Mouse (Mus musculus) midbrain, embryonic 14.5 days (tissue): ENCODE results near the gene Ash1l. TPM values are rescaled to one million over a fixed set of nuclear protein-coding genes. Genes with fewer than 3 reads are reported as not detected.
"Not testable (repeated sequence)": the region's sequence is repeated elsewhere in the genome, so short reads cannot be mapped to it uniquely, and the experiment has no call there.

ENCODE experiments used
- ATAC-seq: fragments of 200-750 bp; cut with Nextera tagmentation; 2 replicates; pipeline ENCODE4 v1.8.0; 2017; ENCODE audit warnings: moderate number of reproducible peaks, moderate library complexity; ENCODE audit not compliant: low FRiP score, low TSS enrichment
- DNase-seq: peaks from one replicate; pipeline ENCODE4 v3.0.0-alpha.2; 2015
- H3K27ac ChIP-seq: fragments of 300-500 bp; sonication (generic); replicated peaks from 2 replicates; pipeline ENCODE4 v1.5.1; 2014; ENCODE audit warnings: mild to moderate bottlenecking, low read depth, low read length, moderate library complexity
- H3K27me3 ChIP-seq: fragments of 300-500 bp; sonication (generic); 2 replicates; pipeline ENCODE4 v1.6.1; 2014; ENCODE audit warnings: low read length, control low read depth, mixed read lengths; ENCODE audit not compliant: control insufficient read depth, insufficient read depth
- H3K36me3 ChIP-seq: fragments of 300-500 bp; sonication (generic); 2 replicates; pipeline ENCODE4 v1.6.1; 2014; ENCODE audit warnings: low read length, control low read depth; ENCODE audit not compliant: control insufficient read depth, insufficient read depth
- H3K4me1 ChIP-seq: fragments of 300-500 bp; sonication (generic); 2 replicates; pipeline ENCODE4 v1.6.1; 2014; ENCODE audit warnings: mild to moderate bottlenecking, antibody characterized with exemption, low read length, control low read depth; ENCODE audit not compliant: control insufficient read depth, insufficient read depth
- H3K4me2 ChIP-seq: fragments of 300-500 bp; sonication (generic); 2 replicates; pipeline ENCODE4 v1.6.1; 2014; ENCODE audit warnings: mild to moderate bottlenecking, low read length, moderate library complexity
- H3K4me3 ChIP-seq: fragments of 300-500 bp; sonication (generic); replicated peaks from 2 replicates; pipeline ENCODE4 v1.5.1; 2014; ENCODE audit warnings: low read depth, low read length
- H3K9ac ChIP-seq: fragments of 300-500 bp; sonication (generic); replicated peaks from 2 replicates; pipeline ENCODE4 v1.6.1; 2014; ENCODE audit warnings: mild to moderate bottlenecking, low read length, moderate library complexity
- H3K9me3 ChIP-seq: fragments of 300-500 bp; sonication (generic); 2 replicates; pipeline ENCODE4 v1.6.1; 2016; ENCODE audit warnings: low read length, control low read depth, mixed read lengths; ENCODE audit not compliant: control insufficient read depth
- WGBS: fragments of 180-500 bp; shearing (Covaris S2); extraction: QIAGEN DNeasy Blood & Tissue Kit; methylation state at CpG from one replicate; pipeline ENCODE4 v1.1.7; 2014; 5-methylcytosine and 5-hydroxymethylcytosine counted together
- polyA plus RNA-seq: library from polyadenylated mRNA; unstranded; fragments of >200 nt; fragmentation: Nextera tagmentation; extraction: Ambion mirVana; gene quantifications from 2 replicates; pipeline ENCODE4 v1.2.1, GENCODE M21; 2014

Gene Ash1l
- polyA plus RNA-seq, 1 experiment from 2014 or later = 24.9 TPM

- Histone ChIP-seq H3K9me3 (no peaks in the 10 kb centered on the region), H3K4me1 (no peaks in the 10 kb centered on the region), H3K9ac (no peak overlapping the region), H3K4me2 (no peak overlapping the region), H3K36me3 (0 out of 2 replicates have a peak, but pooled peaks cover 4% of the 10 kb centered on the region), H3K27me3 (no peaks in the 10 kb centered on the region), H3K4me3 (no peak overlapping the region), H3K27ac (no peak overlapping the region)
- ATAC-seq (no peak), DNase-seq (no peak)
- WGBS = 95% methylated on average over 2 of the region's 2 CpGs
Observed at GRCm38 (mm10) chr3:88992793-88993192, 42.4 kb downstream of the Ash1l start.

- Histone ChIP-seq H3K36me3 (peaks cover 42% of the 10 kb centered on the region), H3K4me2 (no peak overlapping the region), H3K27me3 (no peaks in the 10 kb centered on the region), H3K27ac (no peak overlapping the region), H3K4me1 (no peaks in the 10 kb centered on the region), H3K9ac (no peak overlapping the region), H3K9me3 (no peaks in the 10 kb centered on the region), H3K4me3 (no peak overlapping the region)
- 97% methylated on average over 7 of the region's 7 CpGs for WGBS
- ATAC-seq (no peak), DNase-seq (no peak)
Observed at GRCm38 (mm10) chr3:89001536-89001935, 51.1 kb downstream of the Ash1l start.

GRCm38 (mm10) chr3:89030896-89031295 is 80.5 kb downstream of the Ash1l start:
- H3K9ac ChIP-seq, H3K4me1 ChIP-seq, ATAC-seq, H3K4me3 ChIP-seq, DNase-seq, H3K27ac ChIP-seq, H3K9me3 ChIP-seq, H3K27me3 ChIP-seq, H3K4me2 ChIP-seq: not testable (repeated sequence)
- H3K36me3 ChIP-seq = peaks cover 84% of the 10 kb centered on the region
- WGBS = 96% methylated on average over 5 of the region's 5 CpGs

- WGBS = 93% methylated on average over 4 of the region's 4 CpGs
- Histone ChIP-seq H3K27me3 (no peaks in the 10 kb centered on the region), H3K9me3 (no peaks in the 10 kb centered on the region), H3K27ac (no peak overlapping the region), H3K4me3 (no peak overlapping the region), H3K4me1 (no peaks in the 10 kb centered on the region), H3K4me2 (no peak overlapping the region), H3K9ac (no peak overlapping the region), H3K36me3 (peaks cover 84% of the 10 kb centered on the region)
- DNase-seq (no peak), ATAC-seq (no peak)
Observed at GRCm38 (mm10) chr3:89043359-89043758, 92.9 kb downstream of the Ash1l start.

- Histone ChIP-seq H3K36me3 (peaks cover 85% of the 10 kb centered on the region), H3K9me3 (no peaks in the 10 kb centered on the region), H3K4me1 (no peaks in the 10 kb centered on the region), H3K27ac (no peak overlapping the region), H3K4me2 (no peak overlapping the region), H3K9ac (no peak overlapping the region), H3K27me3 (no peaks in the 10 kb centered on the region), H3K4me3 (no peak overlapping the region)
- ATAC-seq (no peak), DNase-seq (no peak)
- 97% methylated on average over 9 of the region's 9 CpGs for WGBS
Observed at GRCm38 (mm10) chr3:89058361-89058760, 107.9 kb downstream of the Ash1l start.

GRCm38 (mm10) chr3:89058783-89059182 is 108.4 kb downstream of the Ash1l start:
- H3K4me1 ChIP-seq = no peaks in the 10 kb centered on the region
- no peak overlapping the region for H3K9ac ChIP-seq
- no peak overlapping the region for H3K27ac ChIP-seq
- no peaks in the 10 kb centered on the region for H3K9me3 ChIP-seq
- H3K36me3 ChIP-seq = peaks cover 87% of the 10 kb centered on the region
- H3K4me2 ChIP-seq = no peak overlapping the region
- H3K4me3 ChIP-seq = no peak overlapping the region
- H3K27me3 ChIP-seq = no peaks in the 10 kb centered on the region
- DNase-seq (peak; percentile 56), ATAC-seq (no peak)
- WGBS = 83% methylated on average over 3 of the region's 3 CpGs

- ATAC-seq = no peak
- Histone ChIP-seq H3K4me3 (no peak overlapping the region), H3K4me2 (no peak overlapping the region), H3K9me3 (no peaks in the 10 kb centered on the region), H3K36me3 (peaks cover 85% of the 10 kb centered on the region), H3K4me1 (no peaks in the 10 kb centered on the region), H3K27me3 (no peaks in the 10 kb centered on the region), H3K9ac (no peak overlapping the region), H3K27ac (no peak overlapping the region)
- 54% methylated on average over 3 of the region's 3 CpGs for WGBS
- no peak for DNase-seq
Observed at GRCm38 (mm10) chr3:89061696-89062095, 111.3 kb downstream of the Ash1l start.

- no peak for ATAC-seq
- Histone ChIP-seq H3K27me3 (no peaks in the 10 kb centered on the region), H3K4me3 (no peak overlapping the region)
Observed at GRCm38 (mm10) chr3:89067265-89067664, 116.8 kb downstream of the Ash1l start.

GRCm38 (mm10) chr3:89077383-89077782 is 127.0 kb downstream of the Ash1l start:
- Histone ChIP-seq H3K27ac (no peak overlapping the region), H3K4me2 (no peak overlapping the region), H3K9me3 (no peaks in the 10 kb centered on the region), H3K27me3 (no peaks in the 10 kb centered on the region), H3K4me3 (no peak overlapping the region), H3K9ac (no peak overlapping the region), H3K4me1 (no peaks in the 10 kb centered on the region), H3K36me3 (peaks cover 78% of the 10 kb centered on the region)
- ATAC-seq = no peak
- WGBS = 95% methylated on average over 9 of the region's 9 CpGs
- no peak for DNase-seq

More at GRCm38 (mm10) chr3:89067265-89067664, 116.8 kb downstream of the Ash1l start:
- Histone ChIP-seq H3K4me1 (no peaks in the 10 kb centered on the region), H3K9ac (no peak overlapping the region), H3K9me3 (no peaks in the 10 kb centered on the region), H3K36me3 (peaks cover 91% of the 10 kb centered on the region), H3K27ac (no peak overlapping the region), H3K4me2 (no peak overlapping the region)
- no peak for DNase-seq
